ENCODE assay signal across 28 mouse cellular contexts in the genomic region with DNA sequence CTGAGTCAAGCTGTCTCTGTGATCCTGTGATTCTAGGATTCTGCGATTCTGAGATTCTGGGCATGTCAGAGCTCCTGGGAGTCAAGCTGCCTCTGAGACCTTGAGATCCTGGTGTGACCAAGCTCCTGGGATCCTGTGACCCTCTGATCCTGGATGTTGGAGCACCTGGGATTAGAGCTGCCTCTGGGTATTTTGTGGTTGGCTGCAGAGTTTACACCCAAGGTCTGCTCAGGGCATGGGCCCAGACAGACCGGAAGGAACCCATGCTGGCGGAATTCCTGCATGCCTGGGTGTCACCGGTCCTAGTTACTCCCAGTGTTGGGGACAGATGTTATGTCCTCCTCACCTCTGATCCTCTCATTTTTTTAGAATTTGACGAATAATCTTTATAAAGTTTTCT. TPM values are rescaled to one million over a fixed set of nuclear protein-coding genes. Genes with fewer than 3 reads are reported as not detected.
"Had no signal": no experiment of that assay in that cellular context is flagged by ENCODE, and none has a peak within 500 bp of the region (broad histone marks: within the 10 kb centered on the region; RNA-seq: fewer than 3 reads in every experiment).

No protein-coding gene starts in this region.

- H3K36me3 ChIP-seq: heart, embryonic 12.5 days; hindbrain, embryonic 10.5 days; hindbrain, embryonic 12.5 days; intestine, embryonic 15.5 days; limb, embryonic 10.5 days; limb, embryonic 12.5 days; liver, embryonic 13.5 days; liver, embryonic 15.5 days had no signal

- H3K4me1 ChIP-seq: heart, embryonic 12.5 days; limb, embryonic 12.5 days; liver, embryonic 13.5 days; liver, embryonic 15.5 days had no signal

- ATAC-seq: hindbrain, embryonic 16.5 days; inflammation-experienced regulatory T-cells, adult 6 months; intestine, embryonic 15.5 days; intestine, postnatal 0 days; liver, postnatal 0 days had no signal

- H3K9me3 ChIP-seq: heart, embryonic 12.5 days; hindbrain, embryonic 10.5 days; hindbrain, embryonic 12.5 days; intestine, embryonic 15.5 days; limb, embryonic 10.5 days; limb, embryonic 12.5 days; liver, embryonic 13.5 days; liver, embryonic 15.5 days had no signal

- H3K27me3 ChIP-seq: heart, embryonic 12.5 days; hindbrain, embryonic 12.5 days; intestine, embryonic 15.5 days; limb, embryonic 12.5 days; liver, embryonic 13.5 days; liver, embryonic 15.5 days had no signal

- H3K4me3 ChIP-seq: gastrocnemius, adult 2 months; heart, embryonic 12.5 days; hindbrain, embryonic 10.5 days; hindbrain, embryonic 12.5 days; intestine, embryonic 15.5 days; layer of hippocampus, adult 2 months; left cerebral cortex, adult 2 months; limb, embryonic 10.5 days; limb, embryonic 12.5 days; liver, embryonic 13.5 days; liver, embryonic 15.5 days had no signal

- H3K9ac ChIP-seq: heart, embryonic 12.5 days; hindbrain, embryonic 12.5 days; hindbrain, embryonic 14.5 days; intestine, embryonic 15.5 days; limb, embryonic 12.5 days; liver, embryonic 13.5 days; liver, embryonic 15.5 days; liver, postnatal 0 days had no signal

- DNase-seq: gastrocnemius, adult 2 months; gastrocnemius, postnatal 14 days; gastrocnemius, postnatal 36 days; heart, adult 18-20 months; heart, postnatal 10 days; heart, postnatal 4 days; kidney, adult 18-20 months; kidney, adult 9 months; kidney, postnatal 14 days; kidney, postnatal 4 days; liver; liver, embryonic 13.5 days; liver, postnatal 0 days had no signal

- H3K27ac ChIP-seq: hindbrain, embryonic 10.5 days; hindbrain, embryonic 12.5 days; hindbrain, embryonic 14.5 days; intestine, embryonic 15.5 days; kidney, postnatal 0 days; layer of hippocampus, adult 2 months; left cerebral cortex, adult 2 months; limb, embryonic 10.5 days; limb, embryonic 12.5 days; liver, embryonic 13.5 days; liver, embryonic 15.5 days had no signal

- H3K4me2 ChIP-seq: heart, embryonic 12.5 days; hindbrain, embryonic 12.5 days; hindbrain, embryonic 14.5 days; intestine, embryonic 15.5 days; limb, embryonic 12.5 days; liver, embryonic 11.5 days; liver, embryonic 13.5 days; liver, embryonic 15.5 days had no signal

RNA-seq across cellular contexts. Expression of a gene that starts 32.1 kb away (rescaled TPM):
- polyA plus RNA-seq: heart, embryonic 12.5 days; liver, embryonic 11.5 days; liver, embryonic 13.5 days; liver, embryonic 15.5 days had no signal
